Mouse (Mus musculus): Measurements from ENCODE around the gene Mmp14.

The Mmp14 gene

GRCm38 (mm10) chr14:54413877-54414700, 17.3 kb upstream of the Mmp14 start:
- no peak for DNase-seq (ENCODE audit: low read depth, low spot score)

- DNase-seq (ENCODE audit: low read depth, low spot score), result peak; percentile 90
Measured at GRCm38 (mm10) chr14:54415241-54416020, 16.0 kb upstream of the Mmp14 start.

GRCm38 (mm10) chr14:54416229-54416775, 15.1 kb upstream of the Mmp14 start:
- peak; percentile 46 for DNase-seq (ENCODE audit: low read depth, low spot score)

GRCm38 (mm10) chr14:54416830-54417229, 14.6 kb upstream of the Mmp14 start:
- DNase-seq (ENCODE audit: low read depth, low spot score), result no peak

GRCm38 (mm10) chr14:54417623-54418081, 13.8 kb upstream of the Mmp14 start, which contains the start of gene Slc7a7:
Slc7a7 (minus strand) TSS chr14:54417780.
- peak; percentile 88 for DNase-seq (ENCODE audit: low read depth, low spot score)

GRCm38 (mm10) chr14:54421014-54421413, 10.4 kb upstream of the Mmp14 start:
- DNase-seq (ENCODE audit: low read depth, low spot score), result no peak

- DNase-seq (ENCODE audit: low read depth, low spot score), result peak; percentile 59
Measured at GRCm38 (mm10) chr14:54423406-54423805, 8.0 kb upstream of the Mmp14 start.

- no peak for DNase-seq (ENCODE audit: low read depth, low spot score)
Measured at GRCm38 (mm10) chr14:54424634-54425033, 6.8 kb upstream of the Mmp14 start.

- no peak for DNase-seq (ENCODE audit: low read depth, low spot score)
Measured at GRCm38 (mm10) chr14:54425540-54425939, 5.9 kb upstream of the Mmp14 start.

- DNase-seq (ENCODE audit: low read depth, low spot score), result no peak
Measured at GRCm38 (mm10) chr14:54426003-54426688, 5.3 kb upstream of the Mmp14 start.

GRCm38 (mm10) chr14:54426689-54427398, 4.6 kb upstream of the Mmp14 start, which contains the start of gene Mrpl52:
Mrpl52 (plus strand) TSS chr14:54426909.
- peak; percentile 95 for DNase-seq (ENCODE audit: low read depth, low spot score)

- no peak for DNase-seq (ENCODE audit: low read depth, low spot score)
Measured at GRCm38 (mm10) chr14:54427696-54428095, 3.7 kb upstream of the Mmp14 start.

- DNase-seq (ENCODE audit: low read depth, low spot score), result no peak
Measured at GRCm38 (mm10) chr14:54428421-54428820, 3.0 kb upstream of the Mmp14 start.

- DNase-seq (ENCODE audit: low read depth, low spot score), result no peak
Measured at GRCm38 (mm10) chr14:54429332-54430093, 1.9 kb upstream of the Mmp14 start.

- DNase-seq (ENCODE audit: low read depth, low spot score), result no peak
Measured at GRCm38 (mm10) chr14:54430406-54431145, 836 bp upstream of the Mmp14 start.

- peak; percentile 52 for DNase-seq (ENCODE audit: low read depth, low spot score)
Measured at GRCm38 (mm10) chr14:54432078-54432836, 845 bp downstream of the Mmp14 start.

GRCm38 (mm10) chr14:54432837-54433830, 1.7 kb downstream of the Mmp14 start:
- no peak for DNase-seq (ENCODE audit: low read depth, low spot score)
